Mouse (Mus musculus) cerebellum, postnatal 10 days (tissue): ENCODE data around the gene Defb19.

Source experiments
- DNase-seq, 2 experiments: peaks; one replicate each; pipeline ENCODE4 v3.0.0; 2021; ENCODE audit warnings: mixed read lengths in 2 of 2

Gene Defb19

GRCm38 (mm10) chr2:152580107-152580506 is at the start of gene Defb19:
Gene Defb19 (minus strand): TSS chr2:152580312.
- no peak for DNase-seq

- DNase-seq: no peak
These were observed 49.8 kb upstream of the Defb19 start for GRCm38 (mm10) chr2:152629904-152630303.

GRCm38 (mm10) chr2:152629239-152629638 is 49.1 kb upstream of the Defb19 start:
- DNase-seq: no peak

GRCm38 (mm10) chr2:152628066-152628465 is 48.0 kb upstream of the Defb19 start:
- DNase-seq: no peak

- no peak for DNase-seq
These were observed 46.9 kb upstream of the Defb19 start, which contains the start of gene Rem1 for GRCm38 (mm10) chr2:152626774-152627591. Gene Rem1 (plus strand): TSS chr2:152626951.

GRCm38 (mm10) chr2:152625256-152625655 is 45.1 kb upstream of the Defb19 start:
- no peak for DNase-seq

DNA sequence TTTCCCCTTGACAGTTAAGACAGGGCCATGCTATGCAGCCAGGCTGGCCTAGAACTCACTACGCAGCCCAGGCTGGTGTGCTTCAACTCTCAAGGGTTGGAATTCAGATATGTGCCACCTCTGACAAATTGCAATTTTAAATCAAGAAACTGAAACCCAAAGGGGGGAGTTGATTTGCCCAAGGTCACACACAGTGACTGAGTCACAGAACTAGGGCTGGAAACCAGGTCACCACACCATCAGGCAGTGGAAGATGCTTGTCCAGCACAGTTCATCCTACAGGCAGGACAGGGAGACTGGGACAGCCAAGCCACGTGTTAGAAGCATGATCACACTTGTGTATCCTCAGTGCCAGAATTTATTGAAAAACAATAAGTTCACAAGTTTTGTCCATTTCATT is 44.5 kb upstream of the Defb19 start:
- no peak for DNase-seq

DNA sequence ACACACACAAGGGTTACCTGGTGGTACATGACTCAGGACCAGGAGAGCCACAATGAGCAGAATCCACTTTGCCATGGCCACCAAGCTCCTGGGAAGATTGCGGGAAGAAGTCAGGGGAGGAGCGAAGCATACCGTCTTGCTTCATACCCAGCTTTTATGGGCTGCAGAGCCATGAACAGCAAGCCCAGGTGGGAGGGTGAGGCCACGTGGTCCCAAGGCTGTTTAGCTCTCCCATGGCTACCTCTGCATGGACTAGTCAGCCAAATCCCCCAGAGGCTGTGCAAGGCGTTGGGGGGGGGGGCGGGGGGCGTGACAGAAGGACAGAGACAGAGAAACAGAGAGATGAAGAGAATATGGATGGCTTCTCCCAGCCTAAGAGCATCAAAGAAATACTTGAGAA is 42.8 kb upstream of the Defb19 start, which contains the start of gene Defb25:
TSS of gene Defb25 (minus strand) at position 101 of the 400 bp plus-strand sequence.
- no peak for DNase-seq

GRCm38 (mm10) chr2:152622151-152622550 is 42.0 kb upstream of the Defb19 start:
- DNase-seq: no peak

GRCm38 (mm10) chr2:152620367-152621134 is 40.4 kb upstream of the Defb19 start:
- no peak for DNase-seq

DNA sequence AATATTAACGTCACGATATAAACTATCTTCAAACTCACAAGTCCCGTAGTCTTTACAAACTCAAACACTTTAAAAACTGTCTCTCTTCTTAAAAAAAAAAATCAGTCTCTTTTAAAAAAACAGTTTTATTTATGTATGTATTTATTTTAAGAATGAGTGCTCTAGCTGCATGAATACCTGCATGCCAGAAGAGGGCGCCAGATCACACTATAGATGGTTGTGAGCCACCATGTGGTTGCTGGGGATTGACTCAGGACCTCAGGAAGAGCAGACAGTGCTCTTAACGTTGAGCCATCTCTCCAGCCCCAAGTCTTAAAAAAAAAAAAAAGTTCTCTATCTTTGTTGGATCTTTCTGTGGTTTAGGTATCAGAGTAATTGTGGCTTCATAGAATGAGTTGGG is 37.3 kb upstream of the Defb19 start:
- peak in 1 of 2 experiments; percentile 38 for DNase-seq

DNA sequence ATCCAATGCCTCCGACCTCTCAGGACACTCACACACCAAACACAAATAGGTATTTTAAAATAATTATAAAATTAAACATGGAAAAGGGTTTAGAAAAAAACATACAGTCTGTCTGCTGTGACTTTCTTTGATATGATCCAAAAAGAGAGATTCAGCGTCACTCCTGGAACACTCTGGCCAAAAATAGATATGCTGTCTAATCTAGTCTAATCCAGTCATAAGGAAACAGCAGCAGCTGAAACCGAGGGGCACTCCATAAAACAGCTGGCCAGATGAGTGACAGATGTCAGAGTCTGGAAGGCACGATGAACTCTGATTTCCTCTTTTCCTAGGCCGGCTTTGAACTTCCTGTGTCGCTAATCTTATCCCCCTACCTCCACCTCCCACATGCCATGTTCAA is 36.4 kb upstream of the Defb19 start:
- DNase-seq: no peak

GRCm38 (mm10) chr2:152615563-152615962 is 35.5 kb upstream of the Defb19 start:
- peak; percentile 71 to 85 for DNase-seq

- DNase-seq: peak; percentile 20 to 57
These were observed 32.1 kb upstream of the Defb19 start for GRCm38 (mm10) chr2:152612193-152612592.

- DNase-seq: no peak
These were observed 28.6 kb upstream of the Defb19 start for GRCm38 (mm10) chr2:152608719-152609118.

- DNase-seq: no peak
These were observed 27.6 kb upstream of the Defb19 start for GRCm38 (mm10) chr2:152607746-152608145.

- DNase-seq: peak; percentile 40 to 43
These were observed 23.9 kb upstream of the Defb19 start, which contains the start of gene Defb36 for GRCm38 (mm10) chr2:152604057-152604456. Gene Defb36 (plus strand): TSS chr2:152604327.

DNA sequence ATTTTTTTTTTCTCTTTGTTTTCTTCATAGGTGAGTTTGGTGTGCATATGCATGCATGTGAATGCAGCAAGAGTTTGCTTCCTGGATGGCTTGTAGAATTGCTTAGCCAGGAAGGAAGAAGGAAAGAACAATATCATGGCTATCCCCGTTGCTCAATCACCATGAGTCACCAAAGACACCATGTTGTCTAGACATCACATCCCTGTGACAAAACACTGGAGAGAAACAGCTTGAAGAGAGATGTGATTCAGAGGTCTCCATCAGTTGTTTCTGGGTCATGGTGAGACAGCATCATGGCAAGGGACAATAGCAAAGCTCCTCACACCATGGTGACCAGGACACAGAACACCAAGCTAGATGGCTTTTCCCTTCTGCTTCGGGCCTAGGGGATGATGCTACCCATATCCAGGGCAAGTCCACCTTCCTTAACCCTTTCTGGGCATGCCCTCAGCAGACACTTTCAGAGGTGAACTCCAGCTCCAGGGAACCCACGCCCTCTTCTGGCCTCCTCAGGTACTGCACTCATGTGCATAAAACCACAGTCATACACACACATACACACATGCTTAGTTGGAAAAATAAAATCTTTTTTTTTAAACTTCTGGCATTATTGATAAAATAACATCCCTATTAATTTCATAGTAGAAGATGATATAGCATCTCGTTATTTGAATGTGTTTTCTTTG is 21.3 kb upstream of the Defb19 start:
- DNase-seq: no peak

DNA sequence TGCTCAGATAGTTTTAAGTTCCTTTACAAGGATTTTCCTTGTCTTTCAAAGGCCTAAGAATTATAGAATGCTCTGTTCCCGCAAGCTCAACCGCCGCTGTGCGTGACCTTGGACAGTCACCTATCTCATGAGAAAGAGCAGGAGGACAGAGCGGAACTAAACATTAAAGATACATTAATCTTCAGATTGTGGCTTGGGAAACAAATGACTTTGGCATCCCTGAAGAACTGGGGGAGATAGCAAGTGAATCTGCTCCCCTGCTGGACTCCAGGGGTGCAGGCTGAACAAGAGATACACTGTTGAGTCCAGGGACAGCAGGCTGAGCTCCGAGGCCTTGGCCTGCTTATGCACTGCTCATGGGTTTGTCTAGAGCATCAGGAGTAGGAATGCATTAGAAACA is 20.0 kb upstream of the Defb19 start:
- DNase-seq: no peak

GRCm38 (mm10) chr2:152599299-152599698 is 19.2 kb upstream of the Defb19 start, which contains the start of gene Defb45:
Gene Defb45 (minus strand): TSS chr2:152599399.
- DNase-seq: no peak

GRCm38 (mm10) chr2:152589021-152589420 is 8.9 kb upstream of the Defb19 start:
- DNase-seq: no peak

DNA sequence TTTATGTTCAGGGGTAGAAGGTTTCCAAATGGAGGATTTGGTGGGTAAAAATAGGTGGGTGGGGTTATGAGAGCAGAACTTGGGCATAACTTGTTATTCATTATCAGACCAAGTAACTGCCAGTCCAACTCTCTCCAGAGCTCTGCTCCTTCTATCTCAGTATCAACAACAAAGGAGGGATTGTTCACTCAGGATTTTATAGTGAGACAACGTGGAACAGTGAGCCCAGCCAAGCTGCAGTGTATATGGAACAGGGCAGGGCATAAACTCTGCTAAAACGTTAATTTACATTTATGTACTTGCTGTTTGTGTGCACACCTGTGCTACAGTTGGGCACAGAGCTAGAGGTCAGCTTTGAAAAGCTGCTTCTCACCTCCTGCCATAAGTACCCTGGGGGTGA is 8.3 kb upstream of the Defb19 start:
- no peak for DNase-seq
